8 mouse cellular contexts compared by ENCODE assay signal in genomic region chr19:7056248-7057087, GRCm38 (mm10). TPM values are rescaled to one million over a fixed set of nuclear protein-coding genes. Genes with fewer than 3 reads are reported as not detected.
DNase-seq lines count a peak whose midpoint lies in the region; ATAC-seq lines count a peak whose summit lies in the region.

TSS of gene Macrod1 (plus strand) at chr19:7056810.

- H3K4me3 ChIP-seq in hindbrain, embryonic 14.5 days (replicated peaks; ENCODE audit: low read length), result peak within 1 kb of the TSS; percentile 75

- H3K36me3 ChIP-seq in hindbrain, embryonic 14.5 days (replicated peaks; ENCODE audit: control insufficient read depth, insufficient read depth), result no peaks in the 10 kb centered on the region

- H3K27ac ChIP-seq in hindbrain, embryonic 14.5 days, result no peak within 1 kb of the TSS

- 2% methylated on average over 72 of the region's 72 CpGs for WGBS in hindbrain, embryonic 14.5 days

- ATAC-seq in hindbrain, embryonic 14.5 days (ENCODE audit: low FRiP score), result peak; percentile 86

- DNase-seq in R1 (ENCODE audit: low read depth, low spot score), result peak; percentile 88
- DNase-seq in cerebellum, postnatal 10 days, result peak; percentile 81 to 82
- peak; percentile 81 to 91 for DNase-seq in frontal cortex, postnatal 36 days (ENCODE audit: low spot score in 2 of 2)
- peak; percentile 69 for DNase-seq in hindbrain, embryonic 14.5 days (ENCODE audit: low spot score)
- peak; percentile 76 to 78 for DNase-seq in layer of hippocampus, postnatal 36 days
- DNase-seq in lung, postnatal 25 days (ENCODE audit: low spot score), result peak; percentile 83
- peak; percentile 79 to 89 for DNase-seq in right cerebral cortex, adult 2 months (ENCODE audit: low spot score in 2 of 2)
- peak; percentile 71 for DNase-seq in urinary bladder, postnatal 25 days (ENCODE audit: low spot score)

- H3K4me1 ChIP-seq in hindbrain, embryonic 14.5 days (replicated peaks; ENCODE audit: control insufficient read depth, insufficient read depth, low read length), result peaks cover 10% of the 10 kb centered on the region

- H3K9me3 ChIP-seq in hindbrain, embryonic 14.5 days (ENCODE audit: control insufficient read depth, low read length), result no peaks in the 10 kb centered on the region

- H3K4me2 ChIP-seq in hindbrain, embryonic 14.5 days (replicated peaks), result peak within 1 kb of the TSS; percentile 100

- peaks cover 29% of the 10 kb centered on the region for H3K27me3 ChIP-seq in hindbrain, embryonic 14.5 days (ENCODE audit: control insufficient read depth, insufficient read depth, low read length)

- H3K9ac ChIP-seq in hindbrain, embryonic 14.5 days, result peak within 1 kb of the TSS; percentile 62

RNA-seq across cellular contexts. Expression of gene Macrod1, which starts in this region (rescaled TPM):
- 5.2 and 6.9 TPM in 2 replicates for polyA plus RNA-seq in hindbrain, embryonic 14.5 days (2014; fragmentation: Nextera tagmentation; extraction: Ambion mirVana)
- 10 to 100 TPM; 20.4 to 22.2 TPM for total RNA-seq in layer of hippocampus, postnatal 36 days (2021)
